ENCODE assay signal across 9 mouse cellular contexts in the genomic region with DNA sequence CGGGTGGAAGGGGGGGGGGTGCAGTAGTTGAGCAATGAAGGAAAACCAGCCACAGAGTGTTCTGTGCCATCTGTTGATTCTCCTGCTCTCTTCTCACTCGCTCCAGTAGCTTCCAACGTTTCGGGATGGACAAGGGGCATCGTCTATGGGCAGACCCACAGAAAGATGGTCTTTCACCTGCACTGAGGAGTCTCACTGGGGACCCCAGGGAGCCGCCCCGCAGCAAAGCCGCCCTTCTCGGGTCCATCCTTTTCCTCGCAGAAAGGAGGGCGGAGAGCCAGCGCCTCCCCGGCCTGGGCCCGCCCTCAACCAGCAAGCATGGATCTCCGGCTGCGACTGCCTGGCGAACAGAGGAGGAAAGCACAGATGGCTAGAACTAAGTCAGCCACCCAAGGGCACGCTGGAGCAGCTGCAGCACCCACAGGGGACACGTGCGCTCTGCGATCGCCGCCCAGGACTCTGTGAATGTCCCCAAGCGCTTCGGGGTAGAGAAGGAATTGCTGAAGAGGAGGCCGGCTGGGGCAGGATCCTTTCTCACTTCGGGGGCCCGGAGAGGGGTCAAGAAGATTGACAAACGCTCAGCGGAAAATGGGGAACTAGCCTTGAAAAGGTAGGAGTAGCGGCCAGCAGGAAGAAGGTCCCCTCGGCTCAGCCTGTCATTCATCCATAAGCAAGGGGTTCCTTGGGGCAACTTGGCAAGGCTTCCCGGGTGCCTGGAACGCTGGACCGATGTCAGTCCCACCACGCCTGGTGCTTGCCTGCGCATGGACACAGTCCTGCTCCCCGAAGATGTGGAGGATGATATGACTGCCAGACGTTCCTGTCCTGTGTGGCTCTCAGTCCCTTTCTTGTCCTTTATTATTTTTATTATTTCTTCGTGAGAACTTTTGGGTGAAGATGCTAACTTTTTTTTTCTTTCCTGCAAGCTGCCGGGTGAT. TPM values are rescaled to one million over a fixed set of nuclear protein-coding genes. Genes with fewer than 3 reads are reported as not detected.
DNase-seq lines count a peak whose midpoint lies in the region; ATAC-seq lines count a peak whose summit lies in the region.
"Had no signal": no experiment of that assay in that cellular context is flagged by ENCODE, and none has a peak within 500 bp of the region (broad histone marks: within the 10 kb centered on the region; RNA-seq: fewer than 3 reads in every experiment).

Arsj (plus strand) TSS at position 117 of the 938 bp plus-strand sequence.

- H3K9ac ChIP-seq in forebrain, embryonic 12.5 days, result peak within 1 kb of the TSS; percentile 51
- peak within 1 kb of the TSS; percentile 35 for H3K9ac ChIP-seq in heart, embryonic 15.5 days

- H3K27ac ChIP-seq in forebrain, embryonic 12.5 days, result no peak within 1 kb of the TSS
- H3K27ac ChIP-seq in heart, embryonic 15.5 days, result no peak within 1 kb of the TSS
- H3K27ac ChIP-seq: macrophage had no signal

- H3K36me3 ChIP-seq in forebrain, embryonic 12.5 days (replicated peaks), result no peaks in the 10 kb centered on the region
- no peaks in the 10 kb centered on the region for H3K36me3 ChIP-seq in heart, embryonic 15.5 days

- peak within 1 kb of the TSS; percentile 41 for H3K4me3 ChIP-seq in forebrain, embryonic 12.5 days (replicated peaks)
- H3K4me3 ChIP-seq in heart, embryonic 15.5 days, result peak within 1 kb of the TSS; percentile 48

- H3K27me3 ChIP-seq in forebrain, embryonic 12.5 days, result peaks cover 14% of the 10 kb centered on the region
- H3K27me3 ChIP-seq in heart, embryonic 15.5 days, result peaks cover 6% of the 10 kb centered on the region; the same call in 1 of the 2 replicates

- ATAC-seq in forebrain, embryonic 12.5 days (ENCODE audit: low FRiP score), result peak; percentile 84
- ATAC-seq in heart, embryonic 15.5 days (replicated peaks; ENCODE audit: insufficient number of reproducible peaks, insufficient read depth, low FRiP score, low read depth), result peak; percentile 77
- no peak for ATAC-seq in CD4-positive, CD25-positive, alpha-beta regulatory T cell, adult 4 months

- H3K4me2 ChIP-seq in forebrain, embryonic 12.5 days, result peak within 1 kb of the TSS; percentile 72
- peak within 1 kb of the TSS; percentile 72 for H3K4me2 ChIP-seq in heart, embryonic 15.5 days

- H3K9me3 ChIP-seq in forebrain, embryonic 12.5 days, result no peaks in the 10 kb centered on the region
- no peaks in the 10 kb centered on the region for H3K9me3 ChIP-seq in heart, embryonic 15.5 days (replicated peaks)

- peaks cover 9% of the 10 kb centered on the region for H3K4me1 ChIP-seq in forebrain, embryonic 12.5 days
- H3K4me1 ChIP-seq in heart, embryonic 15.5 days (replicated peaks), result peaks cover 10% of the 10 kb centered on the region; the same call in 1 of the 2 replicates

- 19% methylated on average over 41 of the region's 41 CpGs for WGBS in forebrain, embryonic 12.5 days
- WGBS in heart, embryonic 15.5 days, result 13% methylated on average over 41 of the region's 41 CpGs

- DNase-seq in 3134 (ENCODE audit: extremely low read depth, insufficient read length, low spot score), result peak; percentile 88
- peak; percentile 55 for DNase-seq in adrenal gland, postnatal 25 days
- peak; percentile 34 to 48 for DNase-seq in layer of hippocampus, adult 8-10 months (ENCODE audit: low spot score in 2 of 2)
- peak; percentile 59 for DNase-seq in lung, postnatal 10 days
- peak; percentile 43 to 52 for DNase-seq in right cerebral cortex, adult 2 months (ENCODE audit: low spot score in 2 of 2)

RNA-seq across cellular contexts. Expression of gene Arsj, which starts in this region (rescaled TPM):
- not detected in 2 replicates for total RNA-seq in adrenal gland, postnatal 25 days (2021)
- 0.22 and 0.27 TPM in 2 replicates for polyA plus RNA-seq in forebrain, embryonic 12.5 days (2016; fragmentation: Nextera tagmentation; extraction: Ambion mirVana)
- 0.95 and 1.1 TPM in 2 replicates for polyA plus RNA-seq in heart, embryonic 15.5 days (2015; fragmentation: Nextera tagmentation; extraction: Ambion mirVana)
- 1 to 10 TPM; 3.0 to 3.6 (median 3.3) TPM for total RNA-seq in layer of hippocampus, adult 8-10 months (2022)
- not detected for polyA plus RNA-seq in CD4-positive, CD25-positive, alpha-beta regulatory T cell, adult 4 months (2017; shearing (Covaris generic))
- polyA plus RNA-seq: macrophage had no signal

Comparison
In these comparisons a context has a peak if more than half of its experiments do, and no peak if none do; other contexts are left out.
1. Peak in DNase-seq in adrenal gland, postnatal 25 days; RNA of the gene not detected or under 1 TPM.
2. Peak in ATAC-seq, H3K4me3 ChIP-seq, H3K9ac ChIP-seq and H3K4me2 ChIP-seq in forebrain, embryonic 12.5 days; RNA of the gene not detected or under 1 TPM.